Comparison of ENCODE assay signal across 31 mouse cellular contexts in the genomic region with DNA sequence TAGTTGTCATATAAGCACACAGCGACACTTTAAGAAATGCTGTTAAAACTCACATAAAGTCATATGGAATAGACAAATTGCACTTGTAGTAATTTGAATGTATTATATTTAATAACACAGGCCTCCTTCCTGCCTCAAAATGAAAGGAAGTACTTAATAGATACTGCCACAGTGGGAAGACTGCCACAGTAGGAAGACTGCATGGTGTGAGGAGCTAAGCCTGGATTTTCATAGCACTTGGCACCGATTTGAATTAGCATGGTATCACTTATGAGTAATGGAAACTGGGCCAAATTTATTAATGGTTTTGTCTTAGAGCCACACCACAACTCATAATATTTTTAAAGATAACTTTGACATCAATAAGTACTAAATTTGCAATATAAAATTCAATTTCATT. TPM values are rescaled to one million over a fixed set of nuclear protein-coding genes. Genes with fewer than 3 reads are reported as not detected.
A peak's percentile ranks its signal among the peaks of the same experiment; 100 is the strongest.
DNase-seq lines count a peak whose midpoint lies in the region; ATAC-seq and TF ChIP-seq lines count a peak whose summit lies in the region.
"Had no signal": no experiment of that assay in that cellular context is flagged by ENCODE, and none has a peak within 500 bp of the region (broad histone marks: within the 10 kb centered on the region; RNA-seq: fewer than 3 reads in every experiment).

No protein-coding gene starts in this region.

- H3K27ac ChIP-seq in hindbrain, postnatal 0 days: no peak overlapping the region
- H3K27ac ChIP-seq in hindbrain, embryonic 14.5 days: no peak overlapping the region
- H3K27ac ChIP-seq: embryonic facial prominence, embryonic 10.5 days; embryonic facial prominence, embryonic 13.5 days; forebrain, embryonic 12.5 days; forebrain, embryonic 15.5 days; gastrocnemius, adult 2 months; heart, embryonic 15.5 days; hindbrain, embryonic 10.5 days; hindbrain, embryonic 13.5 days had no signal

- H3K4me1 ChIP-seq in hindbrain, postnatal 0 days (ENCODE audit: insufficient read depth, low read length): no peaks in the 10 kb centered on the region
- H3K4me1 ChIP-seq in hindbrain, embryonic 14.5 days (replicated peaks; ENCODE audit: control insufficient read depth, insufficient read depth, low read length): no peaks in the 10 kb centered on the region
- H3K4me1 ChIP-seq: embryonic facial prominence, embryonic 10.5 days; embryonic facial prominence, embryonic 13.5 days; forebrain, embryonic 12.5 days; forebrain, embryonic 15.5 days; heart, embryonic 12.5 days; heart, embryonic 15.5 days; hindbrain, embryonic 10.5 days; hindbrain, embryonic 13.5 days had no signal

- DNase-seq in cerebellum, postnatal 14 days: peak; percentile 43 to 65
- DNase-seq in cerebellum, adult 11 months: no peak
- DNase-seq in hindbrain, postnatal 0 days (ENCODE audit: low spot score): peak; percentile 11
- no peak for DNase-seq in hindbrain, embryonic 14.5 days (ENCODE audit: low spot score)
- DNase-seq in brain, embryonic 14.5 days (ENCODE audit: low read depth): peak; percentile 20
- no peak for DNase-seq in urinary bladder, postnatal 36 days (ENCODE audit: low spot score in 2 of 2)
- DNase-seq: adrenal gland, postnatal 10 days; adrenal gland, postnatal 36 days; B cell, adult 2 months; embryo, embryonic 11 days; gastrocnemius, adult 2 months; gastrocnemius, postnatal 25 days; heart, adult 18-20 months; heart, postnatal 10 days; heart, postnatal 36 days; kidney, adult 8-10 months had no signal

- WGBS in hindbrain, postnatal 0 days: 71% methylated on average over 2 of the region's 2 CpGs
- 85% methylated on average over 2 of the region's 2 CpGs for WGBS in hindbrain, embryonic 14.5 days

- no peaks in the 10 kb centered on the region for H3K9me3 ChIP-seq in hindbrain, postnatal 0 days (ENCODE audit: low read length)
- no peaks in the 10 kb centered on the region for H3K9me3 ChIP-seq in hindbrain, embryonic 14.5 days (ENCODE audit: control insufficient read depth, low read length)
- H3K9me3 ChIP-seq: embryonic facial prominence, embryonic 10.5 days; embryonic facial prominence, embryonic 13.5 days; forebrain, embryonic 12.5 days; forebrain, embryonic 15.5 days; G1E; heart, embryonic 12.5 days; heart, embryonic 15.5 days; hindbrain, embryonic 10.5 days; hindbrain, embryonic 13.5 days had no signal

- ATAC-seq in hindbrain, postnatal 0 days: no peak
- no peak for ATAC-seq in hindbrain, embryonic 14.5 days (ENCODE audit: low FRiP score)
- ATAC-seq: forebrain, embryonic 15.5 days; intestine, postnatal 0 days; Patski had no signal

- no peak for TF ChIP-seq POLR2A in brain, embryonic 14.5 days (IDR thresholded peaks at IDR 0.05; ENCODE audit: borderline replicate concordance, extremely low read depth, insufficient read depth, insufficient read length, poor library complexity, severe bottlenecking)

- TF ChIP-seq CTCF in hindbrain, postnatal 0 days (IDR thresholded peaks at IDR 0.05; ENCODE audit: low read depth): no peak
- TF ChIP-seq CTCF in brain, embryonic 14.5 days (IDR thresholded peaks at IDR 0.05; ENCODE audit: borderline replicate concordance, extremely low read depth, insufficient read depth, insufficient read length): no peak

- H3K4me3 ChIP-seq in hindbrain, postnatal 0 days (ENCODE audit: low read length): no peak overlapping the region
- no peak overlapping the region for H3K4me3 ChIP-seq in hindbrain, embryonic 14.5 days (replicated peaks; ENCODE audit: low read length)
- H3K4me3 ChIP-seq: embryonic facial prominence, embryonic 10.5 days; embryonic facial prominence, embryonic 13.5 days; erythroblast, embryonic 14.5 days; forebrain, embryonic 12.5 days; forebrain, embryonic 15.5 days; gastrocnemius, adult 2 months; heart, embryonic 12.5 days; heart, embryonic 15.5 days; hindbrain, embryonic 10.5 days; hindbrain, embryonic 13.5 days had no signal

- H3K27me3 ChIP-seq in hindbrain, postnatal 0 days (ENCODE audit: insufficient read depth, low read length): no peaks in the 10 kb centered on the region
- no peaks in the 10 kb centered on the region for H3K27me3 ChIP-seq in hindbrain, embryonic 14.5 days (ENCODE audit: control insufficient read depth, insufficient read depth, low read length)
- H3K27me3 ChIP-seq: CH12.LX; embryonic facial prominence, embryonic 13.5 days; forebrain, embryonic 12.5 days; forebrain, embryonic 15.5 days; heart, embryonic 12.5 days; heart, embryonic 15.5 days; hindbrain, embryonic 13.5 days; Patski had no signal

- no peak overlapping the region for H3K9ac ChIP-seq in hindbrain, postnatal 0 days (replicated peaks; ENCODE audit: low read length)
- H3K9ac ChIP-seq in hindbrain, embryonic 14.5 days: no peak overlapping the region
- H3K9ac ChIP-seq: embryonic facial prominence, embryonic 13.5 days; forebrain, embryonic 12.5 days; forebrain, embryonic 15.5 days; heart, embryonic 12.5 days; heart, embryonic 15.5 days; hindbrain, embryonic 13.5 days had no signal

- H3K36me3 ChIP-seq in hindbrain, postnatal 0 days (ENCODE audit: insufficient read depth, low read length): no peaks in the 10 kb centered on the region
- no peaks in the 10 kb centered on the region for H3K36me3 ChIP-seq in hindbrain, embryonic 14.5 days (replicated peaks; ENCODE audit: control insufficient read depth, insufficient read depth)
- H3K36me3 ChIP-seq: embryonic facial prominence, embryonic 10.5 days; embryonic facial prominence, embryonic 13.5 days; forebrain, embryonic 12.5 days; forebrain, embryonic 15.5 days; G1E; heart, embryonic 12.5 days; heart, embryonic 15.5 days; hindbrain, embryonic 10.5 days; hindbrain, embryonic 13.5 days had no signal

- no peak overlapping the region for H3K4me2 ChIP-seq in hindbrain, postnatal 0 days (ENCODE audit: low read depth, low read length)
- no peak overlapping the region for H3K4me2 ChIP-seq in hindbrain, embryonic 14.5 days (replicated peaks)
- H3K4me2 ChIP-seq: embryonic facial prominence, embryonic 13.5 days; forebrain, embryonic 12.5 days; forebrain, embryonic 15.5 days; heart, embryonic 12.5 days; heart, embryonic 15.5 days; hindbrain, embryonic 13.5 days had no signal

RNA-seq across cellular contexts. Expression of gene Gmnc, which starts 53.0 kb away (rescaled TPM):
- total RNA-seq in hindbrain, postnatal 0 days (2014; rRNA removed): 2.0 and 2.7 TPM in 2 replicates
- polyA plus RNA-seq in hindbrain, postnatal 0 days (2015; fragmentation: Nextera tagmentation; extraction: Ambion mirVana): 0.98 and 1.00 TPM in 2 replicates
- polyA plus RNA-seq in hindbrain, embryonic 14.5 days (2014; fragmentation: Nextera tagmentation; extraction: Ambion mirVana): 1.1 and 2.1 TPM in 2 replicates
- polyA plus RNA-seq in brain, embryonic 14.5 days (2012; rRNA removed): 2.1 and 3.6 TPM in 2 replicates
- total RNA-seq: adrenal gland, adult 18-20 months; adrenal gland, postnatal 10 days; adrenal gland, postnatal 36 days; CH12.LX; gastrocnemius, adult 2 months; gastrocnemius, postnatal 25 days; heart, postnatal 10 days had no signal
- polyA plus RNA-seq: erythroblast, embryonic 14.5 days; G1E; heart, embryonic 12.5 days; heart, embryonic 15.5 days; intestine, embryonic 14.5 days; intestine, postnatal 0 days; Patski had no signal

Comparison
In these comparisons a context has a peak if more than half of its experiments do, and no peak if none do; other contexts are left out.
1. DNase-seq: peak in cerebellum, postnatal 14 days (2 of 2), hindbrain, postnatal 0 days (single experiment) and brain, embryonic 14.5 days (single experiment); none in cerebellum, adult 11 months (single experiment), hindbrain, embryonic 14.5 days (single experiment) and urinary bladder, postnatal 36 days (0 of 2).